In genomic region chr11:49244595-49244930, GRCm38 (mm10) we compare ENCODE assay signal across 9 mouse cellular contexts. TPM values are rescaled to one million over a fixed set of nuclear protein-coding genes. Genes with fewer than 3 reads are reported as not detected.
DNase-seq lines count a peak whose midpoint lies in the region; ATAC-seq and TF ChIP-seq lines count a peak whose summit lies in the region.
"Had no signal": no experiment of that assay in that cellular context is flagged by ENCODE, and none has a peak within 500 bp of the region (broad histone marks: within the 10 kb centered on the region; RNA-seq: fewer than 3 reads in every experiment).

No protein-coding gene starts in this region.

- H3K4me1 ChIP-seq in heart, embryonic 15.5 days (replicated peaks): peaks cover 48% of the 10 kb centered on the region
- H3K4me1 ChIP-seq in ES-E14 (ENCODE audit: control insufficient read depth in 2 of 2, insufficient read depth in 2 of 2, low read length in 2 of 2, poor library complexity in 1 of 2): peaks cover 2 to 7% of the 10 kb centered on the region in 2 experiments; a peak in 2 of 4 replicates
- peaks cover 9% of the 10 kb centered on the region for H3K4me1 ChIP-seq in forebrain, embryonic 14.5 days (ENCODE audit: control insufficient read depth, insufficient read depth, low read length)
- peaks cover 61% of the 10 kb centered on the region for H3K4me1 ChIP-seq in liver, embryonic 16.5 days (ENCODE audit: control insufficient read depth, low read depth, low read length)

- no peaks in the 10 kb centered on the region for H3K27me3 ChIP-seq in heart, embryonic 15.5 days
- H3K27me3 ChIP-seq in forebrain, embryonic 14.5 days (replicated peaks; ENCODE audit: control insufficient read depth, insufficient read depth, low read length): no peaks in the 10 kb centered on the region
- no peaks in the 10 kb centered on the region for H3K27me3 ChIP-seq in liver, embryonic 16.5 days (ENCODE audit: control insufficient read depth, insufficient read depth, low read depth, low read length)

- in situ Hi-C loops in ES-E14 (cut with MboI; ENCODE audit: low sequenced_read_pairs in 2 of 2, unreplicated experiment in 2 of 2): no loop called here

- ATAC-seq in heart, embryonic 15.5 days (replicated peaks; ENCODE audit: insufficient number of reproducible peaks, insufficient read depth, low FRiP score, low read depth): no peak
- ATAC-seq in forebrain, embryonic 14.5 days: no peak
- ATAC-seq in liver, embryonic 16.5 days (ENCODE audit: low read depth): no peak

- peak overlapping the region; percentile 65; the same call in 1 of the 2 replicates for H3K9ac ChIP-seq in heart, embryonic 15.5 days
- peak overlapping the region; percentile 61; the same call in 1 of the 2 replicates for H3K9ac ChIP-seq in ES-E14 (ENCODE audit: insufficient read depth, low read depth, low read length, poor library complexity, severe bottlenecking)
- peak overlapping the region; percentile 70 for H3K9ac ChIP-seq in forebrain, embryonic 14.5 days (ENCODE audit: low read length)
- peak overlapping the region; percentile 75 for H3K9ac ChIP-seq in liver, embryonic 16.5 days (ENCODE audit: low read depth, low read length)

- no peak for DNase-seq in heart, adult 11 months
- no peak for DNase-seq in ES-E14 (ENCODE audit: low read depth, low spot score)
- no peak for DNase-seq in forebrain, embryonic 14.5 days (ENCODE audit: low spot score)
- DNase-seq in frontal cortex, adult 2 months (ENCODE audit: extremely low spot score in 1 of 2, low spot score in 1 of 2): no peak
- DNase-seq in kidney, postnatal 25 days: no peak
- no peak for DNase-seq in c-Kit-positive CD71-positive TER-119-positive erythroid progenitor cells, embryonic 14.5 days (ENCODE audit: low spot score)

- H3K36me3 ChIP-seq in heart, embryonic 15.5 days: no peaks in the 10 kb centered on the region
- no peaks in the 10 kb centered on the region for H3K36me3 ChIP-seq in ES-E14 (ENCODE audit: control insufficient read depth, insufficient read depth, low read length, poor library complexity, severe bottlenecking)
- H3K36me3 ChIP-seq in forebrain, embryonic 14.5 days (ENCODE audit: control insufficient read depth, insufficient read depth, low read length): no peaks in the 10 kb centered on the region
- no peaks in the 10 kb centered on the region for H3K36me3 ChIP-seq in liver, embryonic 16.5 days (ENCODE audit: control insufficient read depth, insufficient read depth)

- peak overlapping the region; percentile 70 for H3K4me2 ChIP-seq in heart, embryonic 15.5 days
- peak overlapping the region; percentile 73 for H3K4me2 ChIP-seq in forebrain, embryonic 14.5 days (ENCODE audit: low read length)
- peak overlapping the region; percentile 98 for H3K4me2 ChIP-seq in liver, embryonic 16.5 days (ENCODE audit: low read depth, low read length)

- WGBS in heart, embryonic 15.5 days: under 1% methylated on average over 4 of the region's 4 CpGs
- 0% methylated on average over 4 of the region's 4 CpGs for WGBS in forebrain, embryonic 14.5 days
- 6% methylated on average over 4 of the region's 4 CpGs for WGBS in liver, embryonic 16.5 days (ENCODE audit: insufficient replicate concordance)

- peak overlapping the region; percentile 72 for H3K4me3 ChIP-seq in heart, embryonic 15.5 days
- peak overlapping the region; percentile 56 to 65 for H3K4me3 ChIP-seq in ES-E14 (ENCODE audit: insufficient read depth in 1 of 2, low read depth in 1 of 2, low read length in 2 of 2, poor library complexity in 1 of 2, severe bottlenecking in 1 of 2)
- H3K4me3 ChIP-seq in forebrain, embryonic 14.5 days (ENCODE audit: low read depth, low read length): peak overlapping the region; percentile 51
- H3K4me3 ChIP-seq in liver, embryonic 16.5 days (ENCODE audit: low read depth, low read length): peak overlapping the region; percentile 74

- no peaks in the 10 kb centered on the region for H3K9me3 ChIP-seq in heart, embryonic 15.5 days (replicated peaks)
- H3K9me3 ChIP-seq in ES-E14 (ENCODE audit: control insufficient read depth, insufficient read depth, low read depth, low read length): no peaks in the 10 kb centered on the region
- no peaks in the 10 kb centered on the region for H3K9me3 ChIP-seq in forebrain, embryonic 14.5 days (replicated peaks; ENCODE audit: control insufficient read depth, low read length)
- H3K9me3 ChIP-seq in liver, embryonic 16.5 days (replicated peaks; ENCODE audit: control insufficient read depth, low read length): no peaks in the 10 kb centered on the region

- peak overlapping the region; percentile 96 for H3K27ac ChIP-seq in heart, embryonic 15.5 days
- H3K27ac ChIP-seq in ES-E14 (ENCODE audit: insufficient read depth, low read depth, low read length, poor library complexity, severe bottlenecking): peak overlapping the region; percentile 57; the same call in 1 of the 2 replicates
- no peak overlapping the region for H3K27ac ChIP-seq in forebrain, embryonic 14.5 days (ENCODE audit: low read depth, low read length)
- peak overlapping the region; percentile 95 for H3K27ac ChIP-seq in liver, embryonic 16.5 days (ENCODE audit: low read length)

TF ChIP-seq in ES-E14, 5 proteins besides CTCF, POLR2A, EP300 and RAD21:
- TF ChIP-seq ZNF384 (IDR thresholded peaks at IDR 0.05; ENCODE audit: low read depth, low read length) (no peak), MAFK (IDR thresholded peaks at IDR 0.05; ENCODE audit: insufficient read depth, low read depth, low read length) (no peak), ZC3H11A (IDR thresholded peaks at IDR 0.05; ENCODE audit: borderline replicate concordance, low read depth, low read length) (no peak), HCFC1 (IDR thresholded peaks at IDR 0.05; ENCODE audit: borderline replicate concordance, insufficient read depth, low read length) (no peak), CHD2 (IDR thresholded peaks at IDR 0.05; ENCODE audit: low read depth, low read length) (no peak)

RNA-seq across cellular contexts. Expression of gene Mgat1, which starts 0.6 kb away (rescaled TPM):
- 41.7 and 54.8 TPM in 2 replicates for polyA plus RNA-seq in heart, embryonic 15.5 days (2015; fragmentation: Nextera tagmentation; extraction: Ambion mirVana)
- total RNA-seq in ES-E14 (2012; rRNA removed): 43.1 and 54.2 TPM in 2 replicates
- polyA plus RNA-seq in forebrain, embryonic 14.5 days (2014; fragmentation: Nextera tagmentation; extraction: Ambion mirVana): 23.5 and 23.8 TPM in 2 replicates
- polyA plus RNA-seq in liver, embryonic 16.5 days (2015; fragmentation: Nextera tagmentation; extraction: Ambion mirVana): 41.5 TPM in 2 replicates
- 58.5 and 65.0 TPM in 2 replicates for polyA plus RNA-seq in frontal cortex, adult 2 months (2012; rRNA removed)

RNA-seq across cellular contexts. Expression of gene Olfr1393, which starts 33.5 kb away (rescaled TPM):
- 0.09 TPM in 1 of 2 replicates, not detected in the other for polyA plus RNA-seq in heart, embryonic 15.5 days (2015; fragmentation: Nextera tagmentation; extraction: Ambion mirVana)
- not detected in 2 replicates for total RNA-seq in ES-E14 (2012; rRNA removed)
- not detected in 2 replicates for polyA plus RNA-seq in forebrain, embryonic 14.5 days (2014; fragmentation: Nextera tagmentation; extraction: Ambion mirVana)
- polyA plus RNA-seq in liver, embryonic 16.5 days (2015; fragmentation: Nextera tagmentation; extraction: Ambion mirVana): 0.06 TPM in 1 of 2 replicates, not detected in the other
- 0.48 and 0.57 TPM in 2 replicates for polyA plus RNA-seq in frontal cortex, adult 2 months (2012; rRNA removed)
- total RNA-seq: hematopoietic stem cell, adult 5-6 weeks had no signal

RNA-seq across cellular contexts. Expression of gene Olfr1392, which starts 40.5 kb away (rescaled TPM):
- polyA plus RNA-seq in heart, embryonic 15.5 days (2015; fragmentation: Nextera tagmentation; extraction: Ambion mirVana): not detected in 2 replicates
- not detected in 2 replicates for total RNA-seq in ES-E14 (2012; rRNA removed)
- polyA plus RNA-seq in forebrain, embryonic 14.5 days (2014; fragmentation: Nextera tagmentation; extraction: Ambion mirVana): not detected in 2 replicates
- not detected in 2 replicates for polyA plus RNA-seq in liver, embryonic 16.5 days (2015; fragmentation: Nextera tagmentation; extraction: Ambion mirVana)
- 0.11 and 0.18 TPM in 2 replicates for polyA plus RNA-seq in frontal cortex, adult 2 months (2012; rRNA removed)
- total RNA-seq: hematopoietic stem cell, adult 5-6 weeks had no signal

RNA-seq across cellular contexts. Expression of gene Zfp62, which starts 41.5 kb away (rescaled TPM):
- 24.2 and 26.6 TPM in 2 replicates for polyA plus RNA-seq in heart, embryonic 15.5 days (2015; fragmentation: Nextera tagmentation; extraction: Ambion mirVana)
- total RNA-seq in ES-E14 (2012; rRNA removed): 25.2 and 28.7 TPM in 2 replicates
- polyA plus RNA-seq in forebrain, embryonic 14.5 days (2014; fragmentation: Nextera tagmentation; extraction: Ambion mirVana): 56.6 and 64.7 TPM in 2 replicates
- 11.1 and 11.7 TPM in 2 replicates for polyA plus RNA-seq in liver, embryonic 16.5 days (2015; fragmentation: Nextera tagmentation; extraction: Ambion mirVana)
- polyA plus RNA-seq in frontal cortex, adult 2 months (2012; rRNA removed): 24.2 and 26.4 TPM in 2 replicates

RNA-seq across cellular contexts. Expression of gene Btnl9, which starts 57.6 kb away (rescaled TPM):
- polyA plus RNA-seq in heart, embryonic 15.5 days (2015; fragmentation: Nextera tagmentation; extraction: Ambion mirVana): 4.4 and 6.1 TPM in 2 replicates
- 0.09 and 0.48 TPM in 2 replicates for total RNA-seq in ES-E14 (2012; rRNA removed)
- 0.37 TPM in 1 of 2 replicates, not detected in the other for polyA plus RNA-seq in forebrain, embryonic 14.5 days (2014; fragmentation: Nextera tagmentation; extraction: Ambion mirVana)
- polyA plus RNA-seq in liver, embryonic 16.5 days (2015; fragmentation: Nextera tagmentation; extraction: Ambion mirVana): 1.3 and 1.4 TPM in 2 replicates
- 0.02 TPM in 1 of 2 replicates, not detected in the other for polyA plus RNA-seq in frontal cortex, adult 2 months (2012; rRNA removed)
